Mouse (Mus musculus): Measurements from ENCODE around the gene Zbtb7b.

GRCm38 (mm10) chr3:89384331-89385076, 10.1 kb downstream of the Zbtb7b start:
- TF ChIP-seq CTCF (conservative IDR thresholded peaks at IDR 0.05; ENCODE audit: low read length), result no peak
- no peak for TF ChIP-seq NANOG (IDR thresholded peaks at IDR 0.05; ENCODE audit: borderline replicate concordance, low read length)
- TF ChIP-seq POU5F1 (IDR thresholded peaks at IDR 0.05; ENCODE audit: borderline replicate concordance, low read length), result no peak

Measured in E14TG2a.4 (cell line).